Mouse (Mus musculus): ENCODE data around the gene Ralgps1. TPM values are rescaled to one million over a fixed set of nuclear protein-coding genes. Genes with fewer than 3 reads are reported as not detected.
"Not testable (repeated sequence)": the region's sequence is repeated elsewhere in the genome, so short reads cannot be mapped to it uniquely, and the experiment has no call there.

Gene Ralgps1
- polyA plus RNA-seq, 1 experiment from 2014 or later = 1.1 TPM

- 54% methylated on average over 10 of the region's 10 CpGs for WGBS (ENCODE audit: insufficient replicate concordance)
- Histone ChIP-seq H3K9me3 (replicated peaks; ENCODE audit: control insufficient read depth, low read length) (no peaks in the 10 kb centered on the region), H3K9ac (ENCODE audit: low read depth, low read length) (no peak overlapping the region), H3K27ac (ENCODE audit: low read length) (no peak overlapping the region), H3K4me3 (ENCODE audit: low read depth, low read length) (no peak overlapping the region), H3K4me1 (ENCODE audit: control insufficient read depth, low read depth, low read length) (no peaks in the 10 kb centered on the region), H3K27me3 (ENCODE audit: control insufficient read depth, insufficient read depth, low read depth, low read length) (no peaks in the 10 kb centered on the region), H3K4me2 (ENCODE audit: low read depth, low read length) (no peak overlapping the region), H3K36me3 (ENCODE audit: control insufficient read depth, insufficient read depth) (no peaks in the 10 kb centered on the region)
- no peak for ATAC-seq (ENCODE audit: low read depth)
Observed at GRCm38 (mm10) chr2:33095221-33095671, 276.0 kb downstream of the Ralgps1 start.

- H3K4me2 ChIP-seq (ENCODE audit: low read depth, low read length) = no peak overlapping the region
- H3K27ac ChIP-seq (ENCODE audit: low read length) = no peak overlapping the region
- no peak overlapping the region for H3K4me3 ChIP-seq (ENCODE audit: low read depth, low read length)
- 68% methylated on average over 8 of the region's 8 CpGs for WGBS (ENCODE audit: insufficient replicate concordance)
- H3K9ac ChIP-seq (ENCODE audit: low read depth, low read length) = no peak overlapping the region
- no peaks in the 10 kb centered on the region for H3K9me3 ChIP-seq (replicated peaks; ENCODE audit: control insufficient read depth, low read length)
- ATAC-seq (ENCODE audit: low read depth) = no peak
- no peaks in the 10 kb centered on the region for H3K4me1 ChIP-seq (ENCODE audit: control insufficient read depth, low read depth, low read length)
- no peaks in the 10 kb centered on the region for H3K27me3 ChIP-seq (ENCODE audit: control insufficient read depth, insufficient read depth, low read depth, low read length)
- H3K36me3 ChIP-seq (ENCODE audit: control insufficient read depth, insufficient read depth) = no peaks in the 10 kb centered on the region
Observed at GRCm38 (mm10) chr2:33090620-33091520, 280.4 kb downstream of the Ralgps1 start.

GRCm38 (mm10) chr2:33090033-33090400, 281.3 kb downstream of the Ralgps1 start:
- ATAC-seq (ENCODE audit: low read depth); H3K4me2 ChIP-seq (ENCODE audit: low read depth, low read length); H3K36me3 ChIP-seq (ENCODE audit: control insufficient read depth, insufficient read depth); H3K9me3 ChIP-seq (replicated peaks; ENCODE audit: control insufficient read depth, low read length); H3K9ac ChIP-seq (ENCODE audit: low read depth, low read length); H3K4me1 ChIP-seq (ENCODE audit: control insufficient read depth, low read depth, low read length); H3K27me3 ChIP-seq (ENCODE audit: control insufficient read depth, insufficient read depth, low read depth, low read length); H3K27ac ChIP-seq (ENCODE audit: low read length); H3K4me3 ChIP-seq (ENCODE audit: low read depth, low read length): not testable (repeated sequence)
- WGBS (ENCODE audit: insufficient replicate concordance) = 15% methylated on average over 1 of the region's 1 CpGs

GRCm38 (mm10) chr2:33089356-33090032, 281.8 kb downstream of the Ralgps1 start:
- WGBS (ENCODE audit: insufficient replicate concordance) = 62% methylated on average over 5 of the region's 5 CpGs
- ATAC-seq (ENCODE audit: low read depth) = no peak
- Histone ChIP-seq H3K4me1 (ENCODE audit: control insufficient read depth, low read depth, low read length) (no peaks in the 10 kb centered on the region), H3K9ac (ENCODE audit: low read depth, low read length) (no peak overlapping the region), H3K9me3 (replicated peaks; ENCODE audit: control insufficient read depth, low read length) (no peaks in the 10 kb centered on the region), H3K4me2 (ENCODE audit: low read depth, low read length) (no peak overlapping the region), H3K4me3 (ENCODE audit: low read depth, low read length) (no peak overlapping the region), H3K27me3 (ENCODE audit: control insufficient read depth, insufficient read depth, low read depth, low read length) (no peaks in the 10 kb centered on the region), H3K36me3 (ENCODE audit: control insufficient read depth, insufficient read depth) (no peaks in the 10 kb centered on the region), H3K27ac (ENCODE audit: low read length) (no peak overlapping the region)

- Histone ChIP-seq H3K9ac (ENCODE audit: low read depth, low read length) (no peak overlapping the region), H3K4me3 (ENCODE audit: low read depth, low read length) (no peak overlapping the region), H3K27me3 (ENCODE audit: control insufficient read depth, insufficient read depth, low read depth, low read length) (no peaks in the 10 kb centered on the region), H3K36me3 (ENCODE audit: control insufficient read depth, insufficient read depth) (no peaks in the 10 kb centered on the region), H3K4me1 (ENCODE audit: control insufficient read depth, low read depth, low read length) (no peaks in the 10 kb centered on the region), H3K27ac (ENCODE audit: low read length) (no peak overlapping the region), H3K4me2 (ENCODE audit: low read depth, low read length) (no peak overlapping the region), H3K9me3 (replicated peaks; ENCODE audit: control insufficient read depth, low read length) (no peaks in the 10 kb centered on the region)
- ATAC-seq (ENCODE audit: low read depth) = no peak
- 65% methylated on average over 7 of the region's 7 CpGs for WGBS (ENCODE audit: insufficient replicate concordance)
Observed at GRCm38 (mm10) chr2:33086671-33087363, 284.5 kb downstream of the Ralgps1 start.

- H3K4me2 ChIP-seq (ENCODE audit: low read depth, low read length) = no peak overlapping the region
Observed at GRCm38 (mm10) chr2:33086016-33086596, 285.2 kb downstream of the Ralgps1 start.

GRCm38 (mm10) chr2:33084221-33084620, 287.1 kb downstream of the Ralgps1 start:
- Histone ChIP-seq H3K36me3 (ENCODE audit: control insufficient read depth, insufficient read depth) (no peaks in the 10 kb centered on the region), H3K9ac (ENCODE audit: low read depth, low read length) (no peak overlapping the region), H3K27me3 (ENCODE audit: control insufficient read depth, insufficient read depth, low read depth, low read length) (no peaks in the 10 kb centered on the region), H3K4me1 (ENCODE audit: control insufficient read depth, low read depth, low read length) (no peaks in the 10 kb centered on the region), H3K9me3 (replicated peaks; ENCODE audit: control insufficient read depth, low read length) (no peaks in the 10 kb centered on the region), H3K4me3 (ENCODE audit: low read depth, low read length) (no peak overlapping the region), H3K27ac (ENCODE audit: low read length) (no peak overlapping the region), H3K4me2 (ENCODE audit: low read depth, low read length) (no peak overlapping the region)
- ATAC-seq (ENCODE audit: low read depth) = no peak
- 39% methylated on average over 3 of the region's 3 CpGs for WGBS (ENCODE audit: insufficient replicate concordance)

More at GRCm38 (mm10) chr2:33086016-33086596, 285.2 kb downstream of the Ralgps1 start:
- Histone ChIP-seq H3K9me3 (replicated peaks; ENCODE audit: control insufficient read depth, low read length) (no peaks in the 10 kb centered on the region), H3K27me3 (ENCODE audit: control insufficient read depth, insufficient read depth, low read depth, low read length) (no peaks in the 10 kb centered on the region), H3K27ac (ENCODE audit: low read length) (no peak overlapping the region), H3K9ac (ENCODE audit: low read depth, low read length) (no peak overlapping the region), H3K36me3 (ENCODE audit: control insufficient read depth, insufficient read depth) (no peaks in the 10 kb centered on the region), H3K4me3 (ENCODE audit: low read depth, low read length) (no peak overlapping the region), H3K4me1 (ENCODE audit: control insufficient read depth, low read depth, low read length) (no peaks in the 10 kb centered on the region)
- ATAC-seq (ENCODE audit: low read depth) = no peak
- WGBS (ENCODE audit: insufficient replicate concordance) = 70% methylated on average over 7 of the region's 7 CpGs

Measured in liver, embryonic 16.5 days (tissue).